Comparison of ENCODE assay signal across 11 mouse cellular contexts in genomic region chr11:45265171-45265988, GRCm38 (mm10).
DNase-seq lines count a peak whose midpoint lies in the region; ATAC-seq and TF ChIP-seq lines count a peak whose summit lies in the region.
"Had no signal": no experiment of that assay in that cellular context is flagged by ENCODE, and none has a peak within 500 bp of the region (broad histone marks: within the 10 kb centered on the region; RNA-seq: fewer than 3 reads in every experiment).

No protein-coding gene starts in this region.

- WGBS in lung, embryonic 15.5 days, result 45% methylated on average over 17 of the region's 17 CpGs
- 65% methylated on average over 17 of the region's 17 CpGs for WGBS in stomach, postnatal 0 days
- 93% methylated on average over 17 of the region's 17 CpGs for WGBS in thymus, adult 2 months

- 0 out of 2 replicates have a peak overlapping the region, but pooled peaks have one; percentile 19 for H3K4me2 ChIP-seq in lung, embryonic 15.5 days
- peak overlapping the region; percentile 17; the same call in 1 of the 2 replicates for H3K4me2 ChIP-seq in stomach, postnatal 0 days (replicated peaks; ENCODE audit: low read depth)
- H3K4me2 ChIP-seq: hindbrain, embryonic 13.5 days; midbrain, embryonic 13.5 days had no signal

- intact Hi-C loops in heart, postnatal 25 days (cut with DNase I), result no loop called here

- peak; percentile 37; the same call in 1 of the 2 replicates for ATAC-seq in lung, embryonic 15.5 days (ENCODE audit: borderline replicate concordance, extremely low read depth, low FRiP score, low TSS enrichment)
- ATAC-seq in stomach, postnatal 0 days (ENCODE audit: low FRiP score, low TSS enrichment), result no peak
- ATAC-seq: midbrain, embryonic 13.5 days had no signal

- H3K27ac ChIP-seq in lung, embryonic 15.5 days, result peak overlapping the region; percentile 71
- peak overlapping the region; percentile 53; the same call in 1 of the 2 replicates for H3K27ac ChIP-seq in stomach, postnatal 0 days (replicated peaks)
- H3K27ac ChIP-seq in thymus, adult 2 months (ENCODE audit: control insufficient read depth, insufficient read depth, low read length), result no peak overlapping the region
- H3K27ac ChIP-seq: hindbrain, embryonic 13.5 days; midbrain, embryonic 13.5 days had no signal

- H3K4me3 ChIP-seq in lung, embryonic 15.5 days, result no peak overlapping the region
- 0 out of 2 replicates have a peak overlapping the region, but pooled peaks have one; percentile 4 for H3K4me3 ChIP-seq in stomach, postnatal 0 days (ENCODE audit: low read depth, low read length)
- no peak overlapping the region for H3K4me3 ChIP-seq in thymus, adult 2 months (ENCODE audit: control insufficient read depth, insufficient read depth, low read length)
- H3K4me3 ChIP-seq: hindbrain, embryonic 13.5 days; midbrain, embryonic 13.5 days had no signal

- TF ChIP-seq POLR2A in thymus, adult 2 months (IDR thresholded peaks at IDR 0.05; ENCODE audit: control insufficient read depth, extremely low read depth, insufficient read depth, low read length, poor library complexity), result no peak

- H3K9ac ChIP-seq in lung, embryonic 15.5 days, result no peak overlapping the region
- no peak overlapping the region for H3K9ac ChIP-seq in stomach, postnatal 0 days (ENCODE audit: low read length)
- H3K9ac ChIP-seq: hindbrain, embryonic 13.5 days; midbrain, embryonic 13.5 days had no signal

- no peaks in the 10 kb centered on the region for H3K9me3 ChIP-seq in lung, embryonic 15.5 days
- no peaks in the 10 kb centered on the region for H3K9me3 ChIP-seq in stomach, postnatal 0 days (ENCODE audit: control insufficient read depth, low read length)
- H3K9me3 ChIP-seq: hindbrain, embryonic 13.5 days; midbrain, embryonic 13.5 days had no signal

- no peak for TF ChIP-seq EP300 in stomach, postnatal 0 days (optimal IDR thresholded peaks at IDR 0.05)

- no peaks in the 10 kb centered on the region for H3K36me3 ChIP-seq in lung, embryonic 15.5 days
- no peaks in the 10 kb centered on the region for H3K36me3 ChIP-seq in stomach, postnatal 0 days (ENCODE audit: control insufficient read depth, insufficient read depth, low read length)
- H3K36me3 ChIP-seq in thymus, adult 2 months (ENCODE audit: control insufficient read depth, insufficient read depth, low read length), result no peaks in the 10 kb centered on the region
- H3K36me3 ChIP-seq: hindbrain, embryonic 13.5 days; midbrain, embryonic 13.5 days had no signal

- H3K27me3 ChIP-seq in lung, embryonic 15.5 days, result no peaks in the 10 kb centered on the region
- no peaks in the 10 kb centered on the region for H3K27me3 ChIP-seq in stomach, postnatal 0 days (ENCODE audit: control insufficient read depth, insufficient read depth, low read length)
- H3K27me3 ChIP-seq in thymus, adult 2 months (ENCODE audit: control insufficient read depth, insufficient read depth, low read length), result no peaks in the 10 kb centered on the region
- H3K27me3 ChIP-seq: hindbrain, embryonic 13.5 days; midbrain, embryonic 13.5 days had no signal

- TF ChIP-seq CTCF in stomach, postnatal 0 days (IDR thresholded peaks at IDR 0.05; ENCODE audit: low read depth), result no peak
- no peak for TF ChIP-seq CTCF in thymus, adult 2 months (IDR thresholded peaks at IDR 0.05; ENCODE audit: borderline replicate concordance, control insufficient read depth, extremely low read depth, insufficient read depth, low read length, poor library complexity)

- peak; percentile 9 for DNase-seq in adrenal gland, adult 2 months
- DNase-seq in adrenal gland, adult 18-20 months (ENCODE audit: low spot score in 2 of 2), result no peak
- DNase-seq in lung, postnatal 25 days (ENCODE audit: low spot score), result no peak
- DNase-seq in heart, postnatal 25 days (ENCODE audit: low spot score), result peak; percentile 40
- DNase-seq in stomach, postnatal 0 days (ENCODE audit: low spot score), result no peak
- no peak for DNase-seq in thymus, adult 18-20 months
- DNase-seq in thymus, adult 2 months, result no peak
- DNase-seq: retina, postnatal 1 day had no signal

- peaks cover 19% of the 10 kb centered on the region for H3K4me1 ChIP-seq in lung, embryonic 15.5 days
- no peaks in the 10 kb centered on the region for H3K4me1 ChIP-seq in stomach, postnatal 0 days (replicated peaks; ENCODE audit: control insufficient read depth, insufficient read depth)
- H3K4me1 ChIP-seq in thymus, adult 2 months (replicated peaks; ENCODE audit: control insufficient read depth, insufficient read depth, low read length), result no peaks in the 10 kb centered on the region
- H3K4me1 ChIP-seq: hindbrain, embryonic 13.5 days had no signal

Comparison
In these comparisons a context has a peak if more than half of its experiments do, and no peak if none do; other contexts are left out.
1. DNase-seq: peak in adrenal gland, adult 2 months (single experiment) and heart, postnatal 25 days (single experiment); none in adrenal gland, adult 18-20 months (0 of 2), lung, postnatal 25 days (single experiment), stomach, postnatal 0 days (single experiment), thymus, adult 18-20 months (0 of 2) and thymus, adult 2 months (single experiment).